Mouse (Mus musculus): ENCODE results near the gene Inmt. TPM values are rescaled to one million over a fixed set of nuclear protein-coding genes. Genes with fewer than 3 reads are reported as not detected.
"Not testable (repeated sequence)": the region's sequence is repeated elsewhere in the genome, so short reads cannot be mapped to it uniquely, and the experiment has no call there.

Gene Inmt
- 4.6 and 10.4 TPM in 2 replicates for total RNA-seq (2021)
- long read RNA-seq, transcript Inmt-201 (3 exons, 1,077 nt) = major isoform, 67 of 88 reads
- long read RNA-seq, partial matches to known transcripts = 1 of 88 reads
- long read RNA-seq, other reads (novel, unspliced or antisense) = 20 of 88 reads

DNA sequence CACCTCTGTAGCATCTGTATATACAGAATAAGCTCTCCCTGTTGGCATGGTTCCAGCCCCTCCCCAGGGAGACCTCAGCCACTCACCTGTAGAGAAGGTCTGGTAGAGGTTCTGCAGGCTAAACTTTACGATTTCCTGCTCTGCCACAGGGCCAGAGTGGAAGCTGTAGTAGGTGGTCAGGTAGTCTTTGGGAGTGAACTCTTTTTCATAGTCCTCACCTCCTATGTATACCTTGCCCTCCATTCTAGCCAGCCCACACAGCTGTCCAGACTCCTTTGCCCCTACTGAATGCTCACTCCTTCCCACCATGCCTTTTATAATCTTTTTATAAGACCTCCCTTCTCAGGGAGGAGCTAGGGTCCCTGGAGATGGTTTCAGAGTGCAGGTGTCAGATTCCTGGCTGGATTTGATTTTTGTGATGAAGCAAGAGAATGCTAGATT lies at the start of gene Inmt:
TSS of gene Inmt (minus strand) at position 303 of the 441 bp plus-strand sequence.
- DNase-seq = no peak

DNA sequence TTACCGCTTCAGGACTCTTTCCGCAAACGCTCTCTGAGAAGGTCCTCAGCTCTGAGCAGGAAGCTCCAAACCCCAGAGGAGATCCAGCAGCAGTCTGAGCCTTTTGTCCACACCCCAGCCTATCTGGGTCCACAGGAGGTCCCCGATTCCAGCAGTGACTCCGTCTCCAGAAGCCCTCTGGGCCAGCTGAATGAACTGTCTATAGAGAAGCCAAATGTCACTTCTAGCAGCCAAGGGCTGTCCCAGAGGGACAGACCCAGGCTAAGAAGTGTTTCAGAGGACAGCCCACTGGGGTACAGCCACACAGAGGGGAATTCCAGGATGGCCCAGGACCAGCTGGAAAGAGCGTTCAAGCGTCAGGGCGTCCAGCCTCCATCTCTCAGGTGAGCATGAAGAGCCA lies 49.1 kb upstream of the Inmt start:
- no peak for DNase-seq

DNA sequence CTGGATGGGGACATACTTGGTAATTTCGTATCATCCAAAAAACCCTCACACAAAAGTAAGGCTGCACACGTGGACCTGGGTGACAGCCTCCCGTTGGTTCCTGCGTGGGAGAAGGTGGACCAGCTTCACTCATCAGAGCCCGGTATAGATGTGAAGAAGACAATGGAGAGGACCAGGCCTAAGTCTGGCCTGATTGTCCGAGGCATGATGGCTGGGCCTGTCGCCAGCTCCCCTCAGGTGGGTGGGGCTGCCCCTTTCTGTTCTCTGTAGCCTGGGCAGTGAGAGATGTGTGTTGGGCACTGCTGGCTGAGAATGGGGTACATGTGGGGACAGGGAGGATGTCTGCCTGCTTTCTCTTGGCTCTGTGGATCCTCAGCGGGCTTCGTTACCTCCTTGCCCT lies 43.4 kb upstream of the Inmt start:
- DNase-seq = no peak

DNA sequence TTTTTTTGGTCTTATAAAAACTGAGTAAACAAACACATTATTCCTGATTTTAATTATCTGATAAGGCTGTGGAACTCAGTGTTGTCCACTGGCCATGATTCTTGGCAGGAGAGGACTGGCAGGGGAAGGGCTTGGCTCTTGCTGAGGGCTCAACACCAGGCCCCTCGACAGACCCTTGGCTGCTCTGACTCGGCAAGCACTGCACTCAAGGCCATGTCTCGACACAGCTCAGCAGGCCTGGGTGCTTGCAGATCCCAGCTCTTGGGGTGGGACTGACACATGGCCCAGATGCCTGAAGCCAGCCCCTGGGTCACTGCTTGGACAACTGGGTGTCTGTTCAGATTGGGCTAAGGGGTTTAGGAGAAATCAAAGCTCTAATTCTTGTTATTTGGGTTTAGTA lies 39.7 kb upstream of the Inmt start:
- peak; percentile 22 for DNase-seq

DNA sequence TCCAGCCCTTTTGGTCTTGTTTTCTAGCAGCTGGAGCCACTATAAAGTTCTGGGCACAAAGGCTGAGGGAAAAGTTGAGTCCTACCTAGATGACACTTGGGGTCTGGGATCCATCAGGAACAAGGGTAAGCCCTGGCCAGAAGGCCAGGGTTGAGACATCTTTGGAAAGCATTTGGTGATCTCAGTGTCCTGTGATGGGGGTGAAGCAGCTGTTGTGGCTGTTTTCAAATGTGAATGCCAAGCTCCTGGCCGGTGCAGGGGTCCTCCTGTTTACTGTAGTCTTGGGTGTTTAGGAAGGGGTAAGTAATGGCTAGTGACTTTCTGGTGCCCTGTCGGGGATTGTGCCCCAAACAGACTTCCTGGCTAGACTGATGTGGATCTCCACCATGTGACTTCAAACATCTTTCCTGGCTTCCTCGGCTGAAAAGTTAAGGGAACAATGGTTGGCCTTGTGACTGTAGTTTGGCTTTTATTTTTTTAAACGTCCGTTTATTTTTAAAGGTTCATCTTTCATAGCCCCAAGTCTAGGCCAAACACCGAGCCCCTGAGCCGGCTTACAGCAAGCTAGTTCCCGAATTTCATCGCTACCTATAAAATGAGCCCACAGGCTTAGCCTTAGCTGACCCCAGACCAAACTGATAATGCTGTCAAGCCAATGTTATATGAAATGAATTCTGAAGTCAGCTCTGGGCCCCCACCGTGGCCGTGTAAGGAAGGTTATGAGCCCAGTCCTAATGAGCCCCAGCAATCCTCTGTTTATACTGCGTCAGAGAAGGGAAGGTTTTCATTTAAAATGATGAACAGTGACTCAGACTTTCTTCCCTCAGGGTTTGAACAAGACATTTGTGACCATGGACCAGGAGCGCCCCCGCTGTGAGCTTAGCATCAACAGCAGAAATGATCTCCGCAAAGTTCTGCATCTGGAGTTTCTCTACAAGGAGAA lies 35.9 kb upstream of the Inmt start:
- DNase-seq = no peak

DNA sequence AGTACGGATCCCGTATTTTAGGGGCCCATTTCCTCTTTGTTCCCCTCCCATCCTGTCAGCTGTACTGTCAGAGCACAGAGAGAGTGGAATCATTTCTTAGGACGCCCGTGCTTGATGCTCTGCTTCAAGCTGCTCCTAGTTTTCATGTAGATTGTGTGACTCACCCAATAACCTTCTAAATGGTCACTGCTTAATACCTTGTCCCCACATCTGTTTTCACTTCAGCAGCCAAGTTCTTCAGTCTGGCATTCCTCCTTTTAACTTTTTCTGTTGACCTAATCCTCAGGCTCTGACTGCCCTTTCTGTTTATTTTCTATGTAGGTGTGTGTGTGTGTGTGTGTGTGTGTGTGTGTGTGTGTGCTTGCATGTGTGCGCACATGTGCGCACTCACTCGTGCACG lies 32.9 kb upstream of the Inmt start:
- DNase-seq = no peak

DNA sequence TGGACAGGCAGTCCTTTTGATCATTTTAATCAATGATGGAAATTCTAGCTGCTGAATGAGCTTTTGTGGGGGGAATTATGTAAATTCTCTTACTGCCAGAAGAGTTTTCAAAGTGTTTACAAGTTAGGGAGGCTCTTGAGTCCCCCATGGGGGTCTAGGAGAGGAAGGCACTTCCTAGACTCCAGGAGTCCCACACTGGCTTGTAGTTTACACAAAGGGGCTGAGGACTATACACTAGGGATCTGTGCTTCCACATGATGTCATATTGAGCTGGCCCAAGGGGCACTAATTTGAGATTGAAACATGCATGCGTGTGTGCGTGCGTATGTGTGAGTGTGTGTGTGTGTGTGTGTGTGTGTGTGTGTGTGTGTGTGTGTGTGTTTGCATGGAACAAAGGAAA lies 29.1 kb upstream of the Inmt start:
- DNase-seq = no peak

DNA sequence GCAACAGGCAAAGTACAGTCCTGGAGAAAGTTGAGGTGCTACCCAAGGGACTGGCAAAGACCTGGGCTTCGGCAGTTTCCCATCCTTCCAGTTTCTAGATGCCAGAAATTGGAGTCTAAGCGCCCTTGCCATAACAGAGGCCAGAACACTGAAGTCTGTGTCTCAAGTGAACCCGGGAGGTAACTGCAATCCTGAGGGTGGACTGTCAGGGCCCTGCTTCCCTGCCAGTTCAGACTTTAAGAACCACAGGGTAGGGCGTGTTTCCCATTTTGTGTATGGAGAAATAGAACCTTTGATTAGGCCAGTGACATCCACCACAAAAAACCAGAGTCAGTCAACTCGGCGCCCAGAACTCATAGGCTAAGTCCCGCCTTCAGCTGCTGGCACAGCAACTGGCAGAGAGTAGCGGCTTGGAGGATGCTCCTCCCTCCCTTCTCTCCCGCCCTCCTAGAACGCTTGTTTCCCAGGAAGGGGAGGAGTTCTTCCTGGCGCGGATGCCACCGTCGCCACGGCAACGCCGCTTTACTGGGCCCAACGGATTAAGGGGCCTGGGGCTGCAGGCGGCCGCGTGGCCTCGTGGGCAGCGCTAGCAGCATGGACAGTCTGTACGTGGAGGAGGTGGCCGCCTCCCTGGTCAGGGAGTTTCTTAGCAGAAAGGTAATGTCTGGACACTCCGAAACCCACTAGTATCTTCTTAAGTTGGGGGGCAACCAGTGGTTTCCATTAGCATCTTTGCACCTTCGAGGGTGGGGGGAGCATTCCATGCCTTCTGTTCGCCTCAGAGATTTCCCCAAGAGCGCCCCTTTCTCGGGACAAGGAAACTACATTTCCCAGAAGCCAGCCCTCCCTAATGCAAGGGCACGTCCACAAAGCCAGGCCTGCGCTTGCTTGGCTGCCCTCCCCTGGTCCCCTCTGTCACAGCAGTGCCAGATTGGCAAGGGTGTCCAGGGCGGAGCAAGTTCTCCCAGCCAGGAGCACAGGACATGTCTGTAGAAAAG lies 28.4 kb upstream of the Inmt start, which contains the start of gene Mindy4:
TSS of gene Mindy4 (plus strand) at position 471 of the 998 bp plus-strand sequence.
- peak; percentile 87 for DNase-seq

DNA sequence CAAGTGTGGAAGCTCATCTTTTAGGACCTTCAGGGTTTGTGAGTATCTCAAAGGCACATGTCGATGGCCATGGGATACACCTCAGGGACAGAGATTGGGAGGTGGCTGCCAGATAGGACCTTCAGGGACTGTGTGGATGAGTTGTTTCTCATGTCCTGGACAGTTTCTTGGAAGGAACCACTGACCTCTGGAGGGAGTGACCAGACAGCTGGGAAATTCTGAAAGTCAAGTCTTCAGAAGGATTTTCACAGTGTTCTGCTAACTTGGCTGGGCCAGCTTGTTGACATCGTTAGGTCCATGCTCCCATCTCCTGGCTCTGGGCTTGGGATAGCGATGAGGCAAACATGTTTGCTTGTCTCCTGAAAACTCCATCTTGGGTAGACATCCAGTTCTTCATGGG lies 24.2 kb upstream of the Inmt start:
- DNase-seq = no peak

DNA sequence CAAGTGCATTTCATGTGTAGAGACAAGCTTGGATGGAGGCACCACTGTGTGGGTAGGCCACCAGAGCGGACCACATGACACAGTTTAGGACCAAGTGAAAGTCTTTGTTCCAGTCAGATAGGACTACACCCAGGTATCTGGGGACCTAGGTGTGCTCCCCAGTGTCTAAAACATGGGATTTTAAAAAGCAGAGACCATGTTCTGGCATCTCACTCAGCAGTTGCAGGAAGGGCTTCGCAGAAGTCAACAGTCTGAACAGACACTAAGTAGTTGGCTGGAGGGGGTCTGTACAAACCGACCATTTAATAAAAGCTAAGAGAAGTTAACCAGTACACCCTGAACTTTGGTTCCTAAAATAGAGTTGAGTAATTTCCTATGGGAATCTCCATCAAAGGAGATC lies 18.3 kb upstream of the Inmt start:
- DNase-seq = no peak

DNA sequence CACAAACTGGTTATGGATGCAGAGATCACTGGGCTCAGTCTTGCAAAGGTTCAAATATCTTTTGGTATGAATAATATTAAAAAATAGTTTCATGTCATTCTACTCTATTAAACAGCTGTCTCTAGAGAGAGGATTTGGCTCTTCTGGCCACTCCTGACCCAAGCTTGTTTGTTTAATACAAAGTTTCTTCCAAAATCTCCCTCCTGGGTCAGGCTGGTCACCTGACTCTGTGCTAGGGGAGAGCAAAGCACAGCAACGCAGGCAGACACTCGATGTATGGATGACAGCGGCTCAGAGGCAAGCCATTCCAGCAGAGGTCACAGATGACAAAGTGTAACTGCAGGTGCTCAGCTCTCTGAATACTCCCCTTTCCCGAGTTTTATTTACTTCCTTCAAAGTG lies 16.7 kb upstream of the Inmt start:
- DNase-seq = no peak

DNA sequence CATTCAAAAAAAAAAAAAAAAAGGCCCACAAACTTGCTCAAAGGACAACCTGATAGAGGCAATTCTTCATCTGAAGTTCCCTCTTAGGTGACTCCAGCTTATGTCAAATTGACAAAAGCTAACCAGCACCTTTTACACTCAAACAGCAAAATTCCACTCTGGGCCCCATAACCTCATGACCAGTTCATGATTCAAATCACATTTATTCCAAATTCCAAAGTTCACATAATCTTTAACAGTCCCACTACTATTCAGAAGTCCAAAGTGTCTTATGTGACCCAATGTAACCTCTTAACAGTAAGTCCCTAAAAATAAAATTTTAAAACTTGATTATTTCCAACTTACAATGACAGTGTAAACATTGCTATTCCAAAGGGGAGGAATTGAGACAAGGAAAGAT lies 14.6 kb upstream of the Inmt start:
- no peak for DNase-seq

DNA sequence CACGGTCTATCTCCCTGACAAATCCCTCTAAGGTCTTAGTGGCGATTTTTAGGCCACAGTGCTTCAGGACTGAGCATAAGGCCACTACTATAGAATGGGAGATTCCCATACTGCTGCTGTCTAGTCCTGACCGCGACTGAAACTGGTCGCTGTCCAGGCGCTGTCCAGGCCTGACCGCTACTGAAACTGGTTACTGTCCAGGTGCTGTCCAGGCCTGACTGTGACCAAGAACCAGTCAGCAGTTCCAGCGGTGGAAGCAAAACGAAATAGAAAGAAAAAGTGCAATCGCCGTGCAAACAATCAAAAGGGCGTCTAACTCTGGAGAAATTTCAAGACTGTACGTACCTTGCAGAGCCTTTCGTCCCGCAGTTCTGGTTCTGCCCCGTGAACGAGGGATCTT lies 13.0 kb upstream of the Inmt start:
- DNase-seq = not testable (repeated sequence)

DNA sequence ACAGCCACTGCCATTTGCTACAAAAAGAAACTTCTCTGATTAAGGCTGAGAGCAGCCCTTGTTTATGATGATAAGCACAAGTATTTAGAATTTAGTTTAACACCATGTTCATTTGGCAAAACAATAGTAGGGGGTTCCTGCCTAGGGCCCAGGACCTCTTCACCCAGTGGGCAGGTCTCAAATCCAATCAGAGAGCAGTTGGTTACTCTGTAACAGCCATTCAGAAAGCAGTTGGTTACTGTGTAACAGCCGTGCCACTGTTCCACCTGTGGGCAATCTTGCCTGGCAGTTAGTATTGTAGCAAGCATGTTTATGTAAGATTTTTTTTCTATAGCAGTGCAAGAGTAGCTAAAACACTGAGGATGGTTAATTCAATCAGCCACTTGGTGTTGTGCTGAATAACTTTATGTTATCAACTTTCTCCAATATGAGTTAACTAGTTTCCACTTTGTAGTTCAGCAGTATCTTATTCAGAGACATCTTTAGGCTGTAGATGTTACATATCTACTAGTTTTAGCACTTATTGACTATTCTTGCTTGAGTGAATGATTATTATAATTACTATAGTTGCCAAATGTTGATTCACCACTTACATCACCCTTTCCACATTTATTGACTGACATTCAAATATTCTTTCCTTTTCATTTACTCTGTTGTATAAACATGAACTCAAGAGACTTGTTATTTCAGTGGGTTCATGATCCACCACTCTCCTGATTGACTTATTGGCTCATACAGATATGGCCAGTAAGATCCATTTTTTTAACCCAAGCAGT lies 8.0 kb upstream of the Inmt start:
- DNase-seq = no peak

DNA sequence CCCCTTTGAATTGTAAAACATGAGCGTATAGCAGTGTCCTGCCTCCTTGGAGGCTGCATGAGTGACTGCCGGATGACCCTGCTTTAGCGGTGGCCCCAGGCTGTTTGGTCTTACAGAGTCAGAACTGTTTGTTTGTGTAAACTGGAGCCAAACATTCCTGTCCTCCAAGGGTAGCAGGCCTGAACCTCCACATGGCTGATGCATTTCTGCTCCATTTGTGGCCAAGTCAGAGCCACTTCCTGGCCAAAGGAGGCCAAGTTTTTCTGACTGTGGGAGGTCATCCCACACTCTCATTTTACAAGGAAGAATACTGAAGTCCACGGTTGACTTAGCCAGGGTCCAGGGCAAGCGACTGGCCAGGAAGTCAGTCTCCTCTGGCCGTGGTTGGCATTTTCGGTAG lies 4.7 kb upstream of the Inmt start:
- no peak for DNase-seq

DNA sequence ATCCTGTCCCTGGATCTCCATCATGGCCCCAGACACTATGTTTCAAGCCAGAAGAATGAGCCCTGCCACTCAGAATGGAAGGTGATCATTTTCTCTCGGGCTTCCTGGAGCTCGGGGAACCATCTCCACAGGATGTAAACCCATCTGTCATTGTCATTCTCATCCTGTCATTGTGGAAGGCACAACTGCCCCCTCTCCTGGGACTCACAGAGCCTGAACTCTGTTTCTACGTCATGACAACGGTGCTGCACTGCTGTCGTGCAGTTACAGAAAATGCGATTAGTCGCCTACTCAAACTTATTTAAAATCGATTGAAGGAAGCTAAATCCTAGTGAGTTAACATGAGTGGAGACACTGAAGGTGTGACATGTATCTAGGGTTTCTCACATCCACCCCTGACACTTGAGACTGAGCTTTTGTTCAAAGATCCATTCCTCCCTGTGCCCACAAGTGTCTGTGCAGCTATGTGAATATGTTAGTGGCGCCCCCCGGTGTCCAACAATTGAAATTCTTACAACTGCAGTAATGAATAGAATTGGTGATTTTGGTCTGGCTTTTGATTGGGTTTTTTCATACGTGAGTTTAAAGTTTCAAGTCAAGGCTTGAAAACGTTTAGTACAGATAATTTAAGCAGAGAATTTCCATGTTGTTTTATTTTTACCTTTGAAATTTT lies 2.4 kb upstream of the Inmt start:
- DNase-seq = peak; percentile 28

DNA sequence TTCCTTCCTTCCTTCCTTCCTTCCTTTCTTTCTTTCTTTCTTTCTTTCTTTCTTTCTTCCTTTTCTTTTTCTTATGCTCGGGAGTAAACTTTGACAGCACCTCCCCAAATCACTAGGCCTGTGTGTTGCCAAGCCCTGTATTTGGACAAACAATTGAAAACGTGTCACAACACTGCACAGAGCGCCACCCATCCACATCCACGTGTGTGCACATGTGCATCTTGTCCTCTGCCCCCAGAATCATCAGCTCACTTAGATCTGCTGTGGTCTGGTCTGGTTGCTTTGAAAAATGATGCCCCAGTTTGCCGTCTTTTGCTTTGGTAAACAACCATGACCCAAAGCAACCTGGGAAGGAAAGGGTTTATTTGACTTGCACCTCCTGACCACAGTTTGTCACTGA lies 1.0 kb upstream of the Inmt start:
- no peak for DNase-seq

DNA sequence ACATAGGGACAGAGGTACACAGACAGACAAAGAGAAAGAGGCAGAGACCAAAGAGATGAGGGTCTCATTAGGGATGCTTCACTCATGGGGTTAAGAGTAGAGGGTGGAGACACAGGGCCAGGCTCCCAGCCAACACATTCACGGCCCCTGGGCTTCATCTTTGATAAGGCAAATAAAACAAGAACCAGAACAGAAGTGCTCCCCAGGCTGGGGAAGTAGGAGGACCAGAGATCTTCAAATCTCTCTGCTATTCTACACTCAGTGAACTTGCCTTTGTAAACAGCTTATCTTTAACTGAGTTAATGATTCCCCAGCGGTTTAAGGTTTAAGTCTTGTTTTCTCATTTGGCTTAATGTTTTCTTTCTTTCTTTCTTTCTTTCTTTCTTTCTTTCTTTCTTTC lies 613 bp upstream of the Inmt start:
- no peak for DNase-seq

DNA sequence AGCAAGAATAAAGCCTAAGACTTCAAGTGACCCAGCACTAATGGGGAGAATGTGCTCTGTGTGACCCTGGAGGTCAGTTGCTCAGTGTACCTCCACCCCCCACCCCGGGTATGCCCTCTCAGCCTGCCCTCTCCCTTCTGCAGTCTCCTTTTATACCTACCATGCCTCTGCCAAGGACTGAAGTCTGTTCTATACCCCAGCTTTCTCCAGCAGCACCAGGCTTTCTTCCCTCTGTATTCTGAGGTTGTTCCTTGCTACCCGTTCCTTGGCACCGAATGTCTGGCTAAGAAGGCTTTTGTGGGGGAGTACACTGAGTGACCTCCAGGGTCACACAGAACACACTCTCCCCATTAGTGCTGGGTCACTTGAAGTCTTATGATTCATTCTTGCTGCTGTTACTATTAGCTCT lies 898 bp downstream of the Inmt start:
- DNase-seq = no peak

DNA sequence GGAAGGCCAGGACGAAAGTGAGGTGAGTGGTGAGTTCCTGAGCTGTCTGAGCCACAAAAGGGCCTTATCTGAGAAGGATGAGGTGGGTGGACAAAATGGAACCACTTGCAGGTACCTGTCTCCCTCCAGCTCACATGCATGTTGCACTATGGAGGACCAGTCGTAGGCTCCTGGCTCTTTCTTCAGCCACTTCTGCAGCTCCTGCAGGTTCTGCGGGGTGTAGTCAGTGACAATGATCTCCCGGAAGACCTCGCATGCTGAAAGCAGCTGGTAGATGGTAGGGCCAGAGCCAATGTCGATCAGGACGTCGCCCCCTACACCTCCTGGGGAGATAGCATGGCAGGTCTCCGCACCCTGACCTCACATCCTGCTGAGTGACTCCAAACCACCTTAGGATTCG lies 1.7 kb downstream of the Inmt start:
- DNase-seq = no peak

DNA sequence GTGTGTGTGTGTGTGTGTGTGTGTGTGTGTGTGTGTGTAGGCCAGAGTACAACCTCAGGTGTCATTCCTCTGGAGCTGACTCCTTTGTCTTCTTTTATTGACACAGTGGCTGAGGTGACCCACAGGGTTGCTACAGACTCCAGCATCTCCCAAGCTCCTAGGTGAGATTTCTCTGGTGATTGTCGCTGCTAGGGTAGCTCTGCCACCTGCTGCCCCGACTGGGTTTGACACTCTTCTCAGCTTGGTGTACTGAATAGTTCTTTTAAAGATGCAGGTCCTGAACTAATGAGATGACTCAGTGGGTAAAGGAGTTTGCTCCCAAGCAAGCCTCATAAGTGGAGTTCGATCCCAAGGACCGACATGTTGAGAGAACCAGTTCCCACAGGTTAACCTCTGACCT lies 3.2 kb downstream of the Inmt start:
- DNase-seq = no peak
